In genomic region chr7:140126022-140126350, GRCm38 (mm10) we compare ENCODE assay signal across 8 mouse cellular contexts. TPM values are rescaled to one million over a fixed set of nuclear protein-coding genes. Genes with fewer than 3 reads are reported as not detected.
DNase-seq lines count a peak whose midpoint lies in the region; ATAC-seq and TF ChIP-seq lines count a peak whose summit lies in the region.

No protein-coding gene starts in this region.

- peaks cover 16% of the 10 kb centered on the region for H3K4me1 ChIP-seq in kidney, embryonic 15.5 days
- H3K4me1 ChIP-seq in embryonic facial prominence, embryonic 11.5 days (ENCODE audit: control insufficient read depth, insufficient read depth, low read length), result no peaks in the 10 kb centered on the region
- no peaks in the 10 kb centered on the region for H3K4me1 ChIP-seq in intestine, postnatal 0 days (replicated peaks; ENCODE audit: control insufficient read depth, insufficient read depth, low read length)
- peaks cover 5% of the 10 kb centered on the region; the same call in 1 of the 2 replicates for H3K4me1 ChIP-seq in midbrain, postnatal 0 days (ENCODE audit: insufficient read depth, low read length)

- WGBS in kidney, embryonic 15.5 days, result 6% methylated on average over 5 of the region's 5 CpGs
- 3% methylated on average over 5 of the region's 5 CpGs for WGBS in embryonic facial prominence, embryonic 11.5 days
- 3% methylated on average over 5 of the region's 5 CpGs for WGBS in intestine, postnatal 0 days
- 12% methylated on average over 5 of the region's 5 CpGs for WGBS in midbrain, postnatal 0 days

- ATAC-seq in kidney, embryonic 15.5 days (replicated peaks; ENCODE audit: low FRiP score), result no peak; the same call in none of the 2 replicates
- peak; percentile 42 for ATAC-seq in embryonic facial prominence, embryonic 11.5 days (replicated peaks; ENCODE audit: insufficient number of reproducible peaks, low FRiP score, low TSS enrichment, low read depth)
- ATAC-seq in intestine, postnatal 0 days, result peak; percentile 3; the same call in 1 of the 2 replicates
- ATAC-seq in midbrain, postnatal 0 days (ENCODE audit: low FRiP score), result 0 out of 2 replicates have a peak, but pooled peaks have one; percentile 6
- ATAC-seq in activated CD4-positive, CD25-positive, alpha-beta regulatory T cell, adult 4 months, result no peak

- DNase-seq in kidney, adult 11 months, result no peak
- no peak for DNase-seq in embryonic facial prominence, embryonic 11.5 days (ENCODE audit: low spot score)
- DNase-seq in midbrain, postnatal 0 days (ENCODE audit: low spot score), result no peak
- no peak for DNase-seq in layer of hippocampus, postnatal 25 days (ENCODE audit: extremely low spot score in 1 of 2, low spot score in 1 of 2)
- no peak for DNase-seq in thymus, postnatal 36 days

- TF ChIP-seq CTCF in intestine, postnatal 0 days (IDR thresholded peaks at IDR 0.05; ENCODE audit: low read depth), result no peak
- no peak for TF ChIP-seq CTCF in midbrain, postnatal 0 days (IDR thresholded peaks at IDR 0.05)

- H3K4me3 ChIP-seq in kidney, embryonic 15.5 days (replicated peaks), result peak overlapping the region; percentile 80
- peak overlapping the region; percentile 55 for H3K4me3 ChIP-seq in embryonic facial prominence, embryonic 11.5 days (ENCODE audit: low read depth, low read length)
- peak overlapping the region; percentile 89 for H3K4me3 ChIP-seq in intestine, postnatal 0 days (ENCODE audit: low read depth, low read length)
- peak overlapping the region; percentile 63 for H3K4me3 ChIP-seq in midbrain, postnatal 0 days (ENCODE audit: low read depth, low read length)

- H3K27ac ChIP-seq in kidney, embryonic 15.5 days, result peak overlapping the region; percentile 72
- no peak overlapping the region for H3K27ac ChIP-seq in embryonic facial prominence, embryonic 11.5 days (replicated peaks; ENCODE audit: low read depth, low read length)
- H3K27ac ChIP-seq in intestine, postnatal 0 days (ENCODE audit: low read depth, low read length), result peak overlapping the region; percentile 50; the same call in 1 of the 2 replicates
- no peak overlapping the region for H3K27ac ChIP-seq in midbrain, postnatal 0 days (ENCODE audit: low read depth, low read length)

- H3K4me2 ChIP-seq in kidney, embryonic 15.5 days, result peak overlapping the region; percentile 74
- H3K4me2 ChIP-seq in embryonic facial prominence, embryonic 11.5 days (ENCODE audit: low read depth, low read length), result peak overlapping the region; percentile 73
- peak overlapping the region; percentile 90 for H3K4me2 ChIP-seq in intestine, postnatal 0 days (replicated peaks; ENCODE audit: low read depth)
- peak overlapping the region; percentile 86 for H3K4me2 ChIP-seq in midbrain, postnatal 0 days (ENCODE audit: low read depth, low read length, poor library complexity, severe bottlenecking)

- peak overlapping the region; percentile 87 for H3K9ac ChIP-seq in kidney, embryonic 15.5 days
- peak overlapping the region; percentile 78 for H3K9ac ChIP-seq in embryonic facial prominence, embryonic 11.5 days (replicated peaks; ENCODE audit: low read length)
- peak overlapping the region; percentile 87 for H3K9ac ChIP-seq in intestine, postnatal 0 days (ENCODE audit: low read depth, low read length)
- peak overlapping the region; percentile 70 for H3K9ac ChIP-seq in midbrain, postnatal 0 days (replicated peaks; ENCODE audit: low read length, poor library complexity, severe bottlenecking)

- no peaks in the 10 kb centered on the region for H3K27me3 ChIP-seq in kidney, embryonic 15.5 days
- H3K27me3 ChIP-seq in embryonic facial prominence, embryonic 11.5 days (ENCODE audit: control insufficient read depth, insufficient read depth, low read length), result no peaks in the 10 kb centered on the region
- no peaks in the 10 kb centered on the region for H3K27me3 ChIP-seq in intestine, postnatal 0 days (replicated peaks; ENCODE audit: control insufficient read depth, insufficient read depth, low read length)
- no peaks in the 10 kb centered on the region for H3K27me3 ChIP-seq in midbrain, postnatal 0 days (ENCODE audit: insufficient read depth, low read length)

- peaks cover 19% of the 10 kb centered on the region for H3K36me3 ChIP-seq in kidney, embryonic 15.5 days
- H3K36me3 ChIP-seq in embryonic facial prominence, embryonic 11.5 days (replicated peaks; ENCODE audit: control insufficient read depth, insufficient read depth, low read depth, low read length), result no peaks in the 10 kb centered on the region
- peaks cover 16% of the 10 kb centered on the region for H3K36me3 ChIP-seq in intestine, postnatal 0 days (ENCODE audit: control insufficient read depth, insufficient read depth)
- no peaks in the 10 kb centered on the region for H3K36me3 ChIP-seq in midbrain, postnatal 0 days (ENCODE audit: insufficient read depth, low read length)

- no peaks in the 10 kb centered on the region for H3K9me3 ChIP-seq in kidney, embryonic 15.5 days (replicated peaks)
- H3K9me3 ChIP-seq in embryonic facial prominence, embryonic 11.5 days (replicated peaks; ENCODE audit: control insufficient read depth, low read length), result no peaks in the 10 kb centered on the region
- no peaks in the 10 kb centered on the region for H3K9me3 ChIP-seq in intestine, postnatal 0 days (ENCODE audit: control insufficient read depth)
- no peaks in the 10 kb centered on the region for H3K9me3 ChIP-seq in midbrain, postnatal 0 days (ENCODE audit: low read length)

RNA-seq across cellular contexts. Expression of gene Echs1, which starts 9.7 kb away (rescaled TPM):
- polyA plus RNA-seq in kidney, embryonic 15.5 days (2015; fragmentation: Nextera tagmentation; extraction: Ambion mirVana), result 166 and 171 TPM in 2 replicates
- polyA plus RNA-seq in embryonic facial prominence, embryonic 11.5 days (2014; fragmentation: Nextera tagmentation; extraction: Ambion mirVana), result 211 and 221 TPM in 2 replicates
- polyA plus RNA-seq in intestine, postnatal 0 days (2015; fragmentation: Nextera tagmentation; extraction: Ambion mirVana), result 153 and 161 TPM in 2 replicates
- 75.5 and 78.1 TPM in 2 replicates for total RNA-seq in midbrain, postnatal 0 days (2014; rRNA removed)
- polyA plus RNA-seq in midbrain, postnatal 0 days (2015; fragmentation: Nextera tagmentation; extraction: Ambion mirVana), result 108 and 119 TPM in 2 replicates
- total RNA-seq in layer of hippocampus, postnatal 25 days (2021), result 10 to 100 TPM; 52.1 to 59.8 TPM
- polyA plus RNA-seq in activated CD4-positive, CD25-positive, alpha-beta regulatory T cell, adult 4 months (2017; shearing (Covaris generic)), result 10 to 100 TPM; 73.1 to 79.4 TPM

RNA-seq across cellular contexts. Expression of gene Paox, which starts 10.4 kb away (rescaled TPM):
- 18.0 and 23.3 TPM in 2 replicates for polyA plus RNA-seq in kidney, embryonic 15.5 days (2015; fragmentation: Nextera tagmentation; extraction: Ambion mirVana)
- 19.0 and 21.7 TPM in 2 replicates for polyA plus RNA-seq in embryonic facial prominence, embryonic 11.5 days (2014; fragmentation: Nextera tagmentation; extraction: Ambion mirVana)
- 25.8 and 28.5 TPM in 2 replicates for polyA plus RNA-seq in intestine, postnatal 0 days (2015; fragmentation: Nextera tagmentation; extraction: Ambion mirVana)
- 8.7 and 12.5 TPM in 2 replicates for total RNA-seq in midbrain, postnatal 0 days (2014; rRNA removed)
- polyA plus RNA-seq in midbrain, postnatal 0 days (2015; fragmentation: Nextera tagmentation; extraction: Ambion mirVana), result 6.9 and 8.6 TPM in 2 replicates
- 1 to 10 TPM; 4.0 to 4.7 TPM for total RNA-seq in layer of hippocampus, postnatal 25 days (2021)
- polyA plus RNA-seq in activated CD4-positive, CD25-positive, alpha-beta regulatory T cell, adult 4 months (2017; shearing (Covaris generic)), result 1 to 10 TPM; 3.8 to 4.7 TPM

RNA-seq across cellular contexts. Expression of gene Mtg1, which starts 11.4 kb away (rescaled TPM):
- polyA plus RNA-seq in kidney, embryonic 15.5 days (2015; fragmentation: Nextera tagmentation; extraction: Ambion mirVana), result 26.3 and 28.1 TPM in 2 replicates
- 22.5 and 23.1 TPM in 2 replicates for polyA plus RNA-seq in embryonic facial prominence, embryonic 11.5 days (2014; fragmentation: Nextera tagmentation; extraction: Ambion mirVana)
- 15.7 and 17.1 TPM in 2 replicates for polyA plus RNA-seq in intestine, postnatal 0 days (2015; fragmentation: Nextera tagmentation; extraction: Ambion mirVana)
- 9.9 and 10.0 TPM in 2 replicates for total RNA-seq in midbrain, postnatal 0 days (2014; rRNA removed)
- polyA plus RNA-seq in midbrain, postnatal 0 days (2015; fragmentation: Nextera tagmentation; extraction: Ambion mirVana), result 31.3 and 33.7 TPM in 2 replicates
- 10 to 100 TPM; 24.9 to 30.2 TPM for total RNA-seq in layer of hippocampus, postnatal 25 days (2021)
- polyA plus RNA-seq in activated CD4-positive, CD25-positive, alpha-beta regulatory T cell, adult 4 months (2017; shearing (Covaris generic)), result 10 to 100 TPM; 27.7 to 34.1 TPM

RNA-seq across cellular contexts. Expression of gene Fuom, which starts 23.7 kb away (rescaled TPM):
- polyA plus RNA-seq in kidney, embryonic 15.5 days (2015; fragmentation: Nextera tagmentation; extraction: Ambion mirVana), result 34.7 and 35.8 TPM in 2 replicates
- 24.2 and 24.4 TPM in 2 replicates for polyA plus RNA-seq in embryonic facial prominence, embryonic 11.5 days (2014; fragmentation: Nextera tagmentation; extraction: Ambion mirVana)
- polyA plus RNA-seq in intestine, postnatal 0 days (2015; fragmentation: Nextera tagmentation; extraction: Ambion mirVana), result 138 and 139 TPM in 2 replicates
- total RNA-seq in midbrain, postnatal 0 days (2014; rRNA removed), result 26.0 and 47.0 TPM in 2 replicates
- polyA plus RNA-seq in midbrain, postnatal 0 days (2015; fragmentation: Nextera tagmentation; extraction: Ambion mirVana), result 46.1 and 47.6 TPM in 2 replicates
- total RNA-seq in layer of hippocampus, postnatal 25 days (2021), result 10 to 100 TPM; 38.3 to 47.5 TPM
- 10 to 100 TPM in 1 of 2 experiments, 1 to 10 TPM in 1; 9.9 to 11.0 TPM for polyA plus RNA-seq in activated CD4-positive, CD25-positive, alpha-beta regulatory T cell, adult 4 months (2017; shearing (Covaris generic))

RNA-seq across cellular contexts. Expression of gene Sprn, which starts 28.7 kb away (rescaled TPM):
- polyA plus RNA-seq in kidney, embryonic 15.5 days (2015; fragmentation: Nextera tagmentation; extraction: Ambion mirVana), result 0.48 and 0.55 TPM in 2 replicates
- polyA plus RNA-seq in embryonic facial prominence, embryonic 11.5 days (2014; fragmentation: Nextera tagmentation; extraction: Ambion mirVana), result 0.34 and 0.84 TPM in 2 replicates
- polyA plus RNA-seq in intestine, postnatal 0 days (2015; fragmentation: Nextera tagmentation; extraction: Ambion mirVana), result 0.92 and 0.99 TPM in 2 replicates
- total RNA-seq in midbrain, postnatal 0 days (2014; rRNA removed), result 63.9 and 70.5 TPM in 2 replicates
- 34.9 and 38.3 TPM in 2 replicates for polyA plus RNA-seq in midbrain, postnatal 0 days (2015; fragmentation: Nextera tagmentation; extraction: Ambion mirVana)
- total RNA-seq in layer of hippocampus, postnatal 25 days (2021), result 100 to 1,000 TPM; 191 to 207 TPM
- not detected for polyA plus RNA-seq in activated CD4-positive, CD25-positive, alpha-beta regulatory T cell, adult 4 months (2017; shearing (Covaris generic))

Comparison
In these comparisons a context has a peak if more than half of its experiments do, and no peak if none do; other contexts are left out.
1. ATAC-seq: peak in embryonic facial prominence, embryonic 11.5 days (single experiment), intestine, postnatal 0 days (single experiment) and midbrain, postnatal 0 days (single experiment); none in kidney, embryonic 15.5 days (single experiment) and activated CD4-positive, CD25-positive, alpha-beta regulatory T cell, adult 4 months (single experiment).
2. H3K27ac ChIP-seq: peak in kidney, embryonic 15.5 days (single experiment) and intestine, postnatal 0 days (single experiment); none in embryonic facial prominence, embryonic 11.5 days (single experiment) and midbrain, postnatal 0 days (single experiment).
3. Peak in every context shown above with its lines, with median percentiles within 50 percentile points of each other: H3K4me2 ChIP-seq, H3K4me3 ChIP-seq and H3K9ac ChIP-seq.